In genomic region chr13:81222377-81222776, GRCm38 (mm10) we compare ENCODE assay signal across 28 mouse cellular contexts.
DNase-seq lines count a peak whose midpoint lies in the region; ATAC-seq and TF ChIP-seq lines count a peak whose summit lies in the region.
"Had no signal": no experiment of that assay in that cellular context is flagged by ENCODE, and none has a peak within 500 bp of the region (broad histone marks: within the 10 kb centered on the region; RNA-seq: fewer than 3 reads in every experiment).

No protein-coding gene starts in this region.

- no peaks in the 10 kb centered on the region for H3K36me3 ChIP-seq in limb, embryonic 12.5 days
- H3K36me3 ChIP-seq in limb, embryonic 10.5 days, result no peaks in the 10 kb centered on the region
- no peaks in the 10 kb centered on the region for H3K36me3 ChIP-seq in intestine, embryonic 15.5 days
- no peaks in the 10 kb centered on the region for H3K36me3 ChIP-seq in intestine, postnatal 0 days (ENCODE audit: control insufficient read depth, insufficient read depth)
- H3K36me3 ChIP-seq in limb, embryonic 13.5 days, result no peaks in the 10 kb centered on the region
- H3K36me3 ChIP-seq: embryonic facial prominence, embryonic 13.5 days; embryonic facial prominence, embryonic 15.5 days; forebrain, embryonic 10.5 days; G1E had no signal

- no peaks in the 10 kb centered on the region for H3K9me3 ChIP-seq in limb, embryonic 12.5 days
- H3K9me3 ChIP-seq in limb, embryonic 10.5 days (replicated peaks), result no peaks in the 10 kb centered on the region
- no peaks in the 10 kb centered on the region for H3K9me3 ChIP-seq in intestine, embryonic 15.5 days
- no peaks in the 10 kb centered on the region for H3K9me3 ChIP-seq in intestine, postnatal 0 days (ENCODE audit: control insufficient read depth)
- no peaks in the 10 kb centered on the region for H3K9me3 ChIP-seq in limb, embryonic 13.5 days
- H3K9me3 ChIP-seq: embryonic facial prominence, embryonic 13.5 days; embryonic facial prominence, embryonic 15.5 days; forebrain, embryonic 10.5 days; forebrain, embryonic 12.5 days; G1E had no signal

- WGBS in limb, embryonic 12.5 days, result 66% methylated on average over 1 of the region's 1 CpGs
- WGBS in limb, embryonic 10.5 days, result 92% methylated on average over 1 of the region's 1 CpGs
- 75% methylated on average over 1 of the region's 1 CpGs for whole genome bisulfite sequencing in intestine, embryonic 15.5 days
- 63% methylated on average over 1 of the region's 1 CpGs for WGBS in intestine, postnatal 0 days
- WGBS in limb, embryonic 13.5 days, result 59% methylated on average over 1 of the region's 1 CpGs

- H3K27me3 ChIP-seq in limb, embryonic 12.5 days, result no peaks in the 10 kb centered on the region
- no peaks in the 10 kb centered on the region for H3K27me3 ChIP-seq in limb, embryonic 10.5 days (ENCODE audit: low read depth, poor library complexity, severe bottlenecking)
- H3K27me3 ChIP-seq in intestine, embryonic 15.5 days (replicated peaks), result no peaks in the 10 kb centered on the region
- no peaks in the 10 kb centered on the region for H3K27me3 ChIP-seq in intestine, postnatal 0 days (replicated peaks; ENCODE audit: control insufficient read depth, insufficient read depth, low read length)
- H3K27me3 ChIP-seq in limb, embryonic 13.5 days, result no peaks in the 10 kb centered on the region
- H3K27me3 ChIP-seq: CH12.LX; embryonic facial prominence, embryonic 13.5 days; embryonic facial prominence, embryonic 15.5 days; forebrain, embryonic 12.5 days had no signal

- no peak overlapping the region for H3K4me3 ChIP-seq in limb, embryonic 12.5 days (replicated peaks)
- no peak overlapping the region for H3K4me3 ChIP-seq in limb, embryonic 10.5 days
- H3K4me3 ChIP-seq in intestine, embryonic 15.5 days (replicated peaks), result no peak overlapping the region
- no peak overlapping the region for H3K4me3 ChIP-seq in intestine, postnatal 0 days (ENCODE audit: low read depth, low read length)
- no peak overlapping the region for H3K4me3 ChIP-seq in limb, embryonic 13.5 days
- H3K4me3 ChIP-seq: embryonic facial prominence, embryonic 13.5 days; embryonic facial prominence, embryonic 15.5 days; erythroblast, embryonic 14.5 days; forebrain, embryonic 10.5 days; forebrain, embryonic 12.5 days had no signal

- H3K4me1 ChIP-seq in limb, embryonic 12.5 days (replicated peaks), result no peaks in the 10 kb centered on the region
- H3K4me1 ChIP-seq in limb, embryonic 10.5 days, result no peaks in the 10 kb centered on the region
- no peaks in the 10 kb centered on the region for H3K4me1 ChIP-seq in intestine, embryonic 15.5 days (replicated peaks)
- peaks cover 4% of the 10 kb centered on the region; the same call in 1 of the 2 replicates for H3K4me1 ChIP-seq in intestine, postnatal 0 days (replicated peaks; ENCODE audit: control insufficient read depth, insufficient read depth, low read length)
- H3K4me1 ChIP-seq in limb, embryonic 13.5 days, result no peaks in the 10 kb centered on the region
- H3K4me1 ChIP-seq: embryonic facial prominence, embryonic 13.5 days; embryonic facial prominence, embryonic 15.5 days; forebrain, embryonic 10.5 days; forebrain, embryonic 12.5 days had no signal

- intact Hi-C loops in left cerebral cortex, postnatal 4 days (cut with DNase I), result no loop called here

- no peak overlapping the region for H3K4me2 ChIP-seq in limb, embryonic 12.5 days
- no peak overlapping the region for H3K4me2 ChIP-seq in intestine, embryonic 15.5 days (replicated peaks)
- no peak overlapping the region for H3K4me2 ChIP-seq in intestine, postnatal 0 days (replicated peaks; ENCODE audit: low read depth)
- no peak overlapping the region for H3K4me2 ChIP-seq in limb, embryonic 13.5 days (replicated peaks)
- H3K4me2 ChIP-seq: embryonic facial prominence, embryonic 13.5 days; embryonic facial prominence, embryonic 15.5 days; forebrain, embryonic 12.5 days had no signal

- no peak overlapping the region for H3K9ac ChIP-seq in limb, embryonic 12.5 days (replicated peaks)
- no peak overlapping the region for H3K9ac ChIP-seq in intestine, embryonic 15.5 days
- no peak overlapping the region for H3K9ac ChIP-seq in intestine, postnatal 0 days (ENCODE audit: low read depth, low read length)
- H3K9ac ChIP-seq in limb, embryonic 13.5 days, result no peak overlapping the region
- H3K9ac ChIP-seq: embryonic facial prominence, embryonic 13.5 days; embryonic facial prominence, embryonic 15.5 days; forebrain, embryonic 12.5 days had no signal

- ATAC-seq in limb, embryonic 12.5 days (ENCODE audit: insufficient number of reproducible peaks, insufficient read depth, low FRiP score, low TSS enrichment, low read depth), result peak; percentile 83; the same call in 1 of the 2 replicates
- peak; percentile 85 for ATAC-seq in intestine, embryonic 15.5 days
- ATAC-seq in intestine, postnatal 0 days, result peak; percentile 75
- ATAC-seq in limb, embryonic 13.5 days (ENCODE audit: low FRiP score, low read depth), result peak; percentile 78; the same call in 1 of the 2 replicates
- ATAC-seq: activated CD4-positive, CD25-positive, alpha-beta regulatory T cell, adult 4 months; CD4-positive, CD25-positive, alpha-beta regulatory T cell, adult 4 months; forebrain, embryonic 14.5 days; Patski had no signal

- no peak for DNase-seq in limb, embryonic 10.5 days (ENCODE audit: low spot score)
- DNase-seq in adrenal gland, postnatal 14 days, result no peak
- no peak for DNase-seq in left cerebral cortex, postnatal 4 days
- DNase-seq: adrenal gland, adult 8-10 months; adrenal gland, postnatal 25 days; B cell, adult 2 months; cerebellum, adult 11 months; cerebellum, adult 18-20 months; cerebellum, adult 8-10 months; cerebellum, adult 9-11 months; cerebellum, postnatal 14 days; cerebellum, postnatal 36 days; embryo, embryonic 11 days had no signal

- TF ChIP-seq CTCF in intestine, postnatal 0 days (IDR thresholded peaks at IDR 0.05; ENCODE audit: low read depth), result no peak

- peak overlapping the region; percentile 26; the same call in 1 of the 2 replicates for H3K27ac ChIP-seq in limb, embryonic 12.5 days
- no peak overlapping the region for H3K27ac ChIP-seq in limb, embryonic 10.5 days
- H3K27ac ChIP-seq in intestine, embryonic 15.5 days, result no peak overlapping the region
- no peak overlapping the region for H3K27ac ChIP-seq in intestine, postnatal 0 days (ENCODE audit: low read depth, low read length)
- H3K27ac ChIP-seq in limb, embryonic 13.5 days, result peak overlapping the region; percentile 61; the same call in 1 of the 2 replicates
- H3K27ac ChIP-seq: embryonic facial prominence, embryonic 13.5 days; embryonic facial prominence, embryonic 15.5 days; forebrain, embryonic 10.5 days; forebrain, embryonic 12.5 days had no signal

Comparison
In these comparisons a context has a peak if more than half of its experiments do, and no peak if none do; other contexts are left out.
1. H3K27ac ChIP-seq: peak in limb, embryonic 12.5 days (single experiment) and limb, embryonic 13.5 days (single experiment); none in limb, embryonic 10.5 days (single experiment), intestine, embryonic 15.5 days (single experiment) and intestine, postnatal 0 days (single experiment).
2. Peak in every context shown above with its lines, with median percentiles within 50 percentile points of each other: ATAC-seq.